Mouse (Mus musculus) liver, embryonic 16.5 days (tissue): Measurements from ENCODE around the gene Slc22a8. TPM values are rescaled to one million over a fixed set of nuclear protein-coding genes. Genes with fewer than 3 reads are reported as not detected.

ENCODE experiments used
- ATAC-seq: fragments of 200-750 bp; cut with Nextera tagmentation; 2 replicates; pipeline ENCODE4 v1.8.0; 2017; ENCODE audit warnings: low read depth, mild to moderate bottlenecking, moderate number of reproducible peaks, moderate library complexity
- H3K27ac ChIP-seq: fragments of 300-500 bp; sonication (generic); 2 replicates; pipeline ENCODE4 v1.5.1; 2014; ENCODE audit warnings: mild to moderate bottlenecking, low read length
- H3K27me3 ChIP-seq: fragments of 300-500 bp; sonication (generic); 2 replicates; pipeline ENCODE4 v1.6.1; 2014; ENCODE audit warnings: low read depth, low read length, mixed read lengths; ENCODE audit not compliant: control insufficient read depth, insufficient read depth
- H3K36me3 ChIP-seq: fragments of 300-500 bp; sonication (generic); 2 replicates; pipeline ENCODE4 v1.6.1; 2014; ENCODE audit warnings: mild to moderate bottlenecking; ENCODE audit not compliant: control insufficient read depth, insufficient read depth
- H3K4me1 ChIP-seq: fragments of 300-500 bp; sonication (generic); 2 replicates; pipeline ENCODE4 v1.6.1; 2014; ENCODE audit warnings: low read depth, low read length, mixed read lengths; ENCODE audit not compliant: control insufficient read depth
- H3K4me2 ChIP-seq: fragments of 300-500 bp; sonication (generic); 2 replicates; pipeline ENCODE4 v1.6.1; 2014; ENCODE audit warnings: low read depth, low read length, mixed read lengths
- H3K4me3 ChIP-seq: fragments of 300-500 bp; sonication (generic); 2 replicates; pipeline ENCODE4 v1.5.1; 2014; ENCODE audit warnings: low read depth, mild to moderate bottlenecking, low read length
- H3K9ac ChIP-seq: fragments of 300-500 bp; sonication (generic); 2 replicates; pipeline ENCODE4 v1.6.1; 2014; ENCODE audit warnings: low read depth, low read length
- H3K9me3 ChIP-seq: fragments of 300-500 bp; sonication (generic); replicated peaks from 2 replicates; pipeline ENCODE4 v1.6.1; 2016; ENCODE audit warnings: low read length; ENCODE audit not compliant: control insufficient read depth
- WGBS: fragments of 180-500 bp; shearing (Covaris S2); extraction: QIAGEN DNeasy Blood & Tissue Kit; methylation state at CpG from one replicate; pipeline ENCODE4 v1.1.7; 2014; ENCODE audit not compliant: insufficient replicate concordance; 5-methylcytosine and 5-hydroxymethylcytosine counted together
- polyA plus RNA-seq: library from polyadenylated mRNA; unstranded; fragments of >200 nt; fragmentation: Nextera tagmentation; extraction: Ambion mirVana; gene quantifications from 2 replicates; pipeline ENCODE4 v1.2.1, GENCODE M21; 2015

Gene Slc22a8
- polyA plus RNA-seq, result 2.4 and 2.6 TPM in 2 replicates

- 77% methylated on average over 8 of the region's 8 CpGs for WGBS
- no peak within 1 kb of the TSS for H3K4me3 ChIP-seq
- 0 out of 2 replicates have a peak within 1 kb of the TSS, but pooled peaks have one; percentile 7 for H3K27ac ChIP-seq
- no peak within 1 kb of the TSS for H3K4me2 ChIP-seq
- H3K27me3 ChIP-seq, result no peaks in the 10 kb centered on the region
- H3K4me1 ChIP-seq, result peaks cover 11% of the 10 kb centered on the region
- no peak for ATAC-seq
- H3K9me3 ChIP-seq, result no peaks in the 10 kb centered on the region
- no peak within 1 kb of the TSS for H3K9ac ChIP-seq
- no peaks in the 10 kb centered on the region for H3K36me3 ChIP-seq
Measured at GRCm38 (mm10) chr19:8590954-8591353, at the start of gene Slc22a8. TSS of gene Slc22a8 (plus strand) at chr19:8591254.

GRCm38 (mm10) chr19:8558897-8559296 is 32.2 kb upstream of the Slc22a8 start:
- Histone ChIP-seq H3K4me3 (no peak overlapping the region), H3K36me3 (no peaks in the 10 kb centered on the region), H3K9me3 (no peaks in the 10 kb centered on the region), H3K9ac (no peak overlapping the region), H3K27me3 (no peaks in the 10 kb centered on the region), H3K4me2 (no peak overlapping the region), H3K4me1 (no peaks in the 10 kb centered on the region), H3K27ac (no peak overlapping the region)
- WGBS, result 37% methylated on average over 2 of the region's 2 CpGs
- no peak for ATAC-seq

GRCm38 (mm10) chr19:8564021-8564420 is 27.0 kb upstream of the Slc22a8 start:
- H3K4me1 ChIP-seq, result no peaks in the 10 kb centered on the region
- no peak overlapping the region for H3K9ac ChIP-seq
- no peaks in the 10 kb centered on the region for H3K9me3 ChIP-seq
- 39% methylated on average over 2 of the region's 2 CpGs for WGBS
- H3K36me3 ChIP-seq, result no peaks in the 10 kb centered on the region
- H3K27ac ChIP-seq, result no peak overlapping the region
- ATAC-seq, result no peak
- no peak overlapping the region for H3K4me2 ChIP-seq
- H3K4me3 ChIP-seq, result no peak overlapping the region
- no peaks in the 10 kb centered on the region for H3K27me3 ChIP-seq

- 60% methylated on average over 3 of the region's 3 CpGs for WGBS
- no peaks in the 10 kb centered on the region for H3K36me3 ChIP-seq
- no peak overlapping the region for H3K4me3 ChIP-seq
- H3K9me3 ChIP-seq, result no peaks in the 10 kb centered on the region
- H3K4me2 ChIP-seq, result no peak overlapping the region
- H3K9ac ChIP-seq, result no peak overlapping the region
- no peaks in the 10 kb centered on the region for H3K27me3 ChIP-seq
- H3K4me1 ChIP-seq, result no peaks in the 10 kb centered on the region; the same call in 1 of the 2 replicates
- ATAC-seq, result no peak
- no peak overlapping the region for H3K27ac ChIP-seq
Measured at GRCm38 (mm10) chr19:8564469-8564868, 26.6 kb upstream of the Slc22a8 start.

- no peaks in the 10 kb centered on the region for H3K27me3 ChIP-seq
- ATAC-seq, result no peak
- H3K4me3 ChIP-seq, result no peak overlapping the region
- no peak overlapping the region for H3K4me2 ChIP-seq
- no peak overlapping the region for H3K27ac ChIP-seq
- H3K36me3 ChIP-seq, result no peaks in the 10 kb centered on the region
- no peaks in the 10 kb centered on the region; the same call in 1 of the 2 replicates for H3K4me1 ChIP-seq
- 25% methylated on average over 2 of the region's 2 CpGs for whole genome bisulfite sequencing
- no peaks in the 10 kb centered on the region for H3K9me3 ChIP-seq
- H3K9ac ChIP-seq, result no peak overlapping the region
Measured at GRCm38 (mm10) chr19:8565262-8565661, 25.8 kb upstream of the Slc22a8 start.

GRCm38 (mm10) chr19:8565985-8566384 is 25.1 kb upstream of the Slc22a8 start:
- H3K27me3 ChIP-seq, result no peaks in the 10 kb centered on the region
- H3K4me1 ChIP-seq, result no peaks in the 10 kb centered on the region; the same call in 1 of the 2 replicates
- no peak overlapping the region for H3K4me3 ChIP-seq
- no peak for ATAC-seq
- H3K9me3 ChIP-seq, result no peaks in the 10 kb centered on the region
- no peak overlapping the region for H3K4me2 ChIP-seq
- H3K27ac ChIP-seq, result no peak overlapping the region
- no peaks in the 10 kb centered on the region for H3K36me3 ChIP-seq
- 27% methylated on average over 4 of the region's 4 CpGs for WGBS
- H3K9ac ChIP-seq, result no peak overlapping the region

- ATAC-seq, result no peak
- Histone ChIP-seq H3K9me3 (no peaks in the 10 kb centered on the region), H3K9ac (no peak overlapping the region), H3K4me2 (no peak overlapping the region), H3K4me1 (no peaks in the 10 kb centered on the region; the same call in 1 of the 2 replicates), H3K27ac (no peak overlapping the region), H3K4me3 (no peak overlapping the region), H3K27me3 (no peaks in the 10 kb centered on the region), H3K36me3 (no peaks in the 10 kb centered on the region)
- 43% methylated on average over 13 of the region's 13 CpGs for WGBS
Measured at GRCm38 (mm10) chr19:8567104-8567880, 23.8 kb upstream of the Slc22a8 start.

GRCm38 (mm10) chr19:8569453-8569863 is 21.6 kb upstream of the Slc22a8 start:
- 10% methylated on average over 14 of the region's 14 CpGs for WGBS
- Histone ChIP-seq H3K9ac (no peak overlapping the region), H3K27me3 (no peaks in the 10 kb centered on the region), H3K4me2 (no peak overlapping the region), H3K4me1 (no peaks in the 10 kb centered on the region; the same call in 1 of the 2 replicates), H3K4me3 (no peak overlapping the region), H3K9me3 (no peaks in the 10 kb centered on the region), H3K36me3 (no peaks in the 10 kb centered on the region), H3K27ac (no peak overlapping the region)
- no peak for ATAC-seq

- Histone ChIP-seq H3K9ac (no peak overlapping the region), H3K4me3 (no peak overlapping the region), H3K4me1 (no peaks in the 10 kb centered on the region; the same call in 1 of the 2 replicates), H3K27ac (no peak overlapping the region), H3K27me3 (no peaks in the 10 kb centered on the region), H3K9me3 (no peaks in the 10 kb centered on the region), H3K36me3 (no peaks in the 10 kb centered on the region), H3K4me2 (no peak overlapping the region)
- no peak for ATAC-seq
- 50% methylated on average over 2 of the region's 2 CpGs for WGBS
Measured at GRCm38 (mm10) chr19:8570341-8571040, 20.6 kb upstream of the Slc22a8 start.
